Mouse (Mus musculus): ENCODE measurements around the gene Pf4. TPM values are rescaled to one million over a fixed set of nuclear protein-coding genes. Genes with fewer than 3 reads are reported as not detected.

Pf4 gene
- 59.8 and 66.0 TPM in 2 replicates for polyA plus RNA-seq (2014; fragmentation: Nextera tagmentation; extraction: Ambion mirVana)

- 86% methylated on average over 16 of the region's 16 CpGs for WGBS
- Histone ChIP-seq H3K9ac (ENCODE audit: low read length) (no peak within 1 kb of the TSS), H3K36me3 (ENCODE audit: control insufficient read depth, insufficient read depth, low read length) (no peaks in the 10 kb centered on the region), H3K27ac (replicated peaks; ENCODE audit: low read depth, low read length) (no peak within 1 kb of the TSS), H3K4me2 (ENCODE audit: low read depth, severe bottlenecking) (no peak within 1 kb of the TSS), H3K9me3 (ENCODE audit: control insufficient read depth, low read length) (no peaks in the 10 kb centered on the region), H3K27me3 (ENCODE audit: control insufficient read depth, insufficient read depth, low read length) (no peaks in the 10 kb centered on the region), H3K4me3 (ENCODE audit: low read depth, low read length) (no peak within 1 kb of the TSS), H3K4me1 (ENCODE audit: control insufficient read depth, insufficient read depth, low read length) (no peaks in the 10 kb centered on the region)
- ATAC-seq (ENCODE audit: insufficient number of reproducible peaks, low FRiP score, low TSS enrichment, low read depth), result no peak
- no peak for DNase-seq (ENCODE audit: low spot score)
Observed at GRCm38 (mm10) chr5:90771880-90772653, at the start of gene Pf4. Gene Pf4 (plus strand): TSS chr5:90772435.

- no peak for DNase-seq (ENCODE audit: low spot score)
- 93% methylated on average over 3 of the region's 3 CpGs for WGBS
- Histone ChIP-seq H3K4me1 (ENCODE audit: control insufficient read depth, insufficient read depth, low read length) (no peaks in the 10 kb centered on the region), H3K27me3 (ENCODE audit: control insufficient read depth, insufficient read depth, low read length) (no peaks in the 10 kb centered on the region), H3K4me2 (ENCODE audit: low read depth, severe bottlenecking) (no peak overlapping the region), H3K36me3 (ENCODE audit: control insufficient read depth, insufficient read depth, low read length) (no peaks in the 10 kb centered on the region), H3K9me3 (ENCODE audit: control insufficient read depth, low read length) (no peaks in the 10 kb centered on the region), H3K27ac (replicated peaks; ENCODE audit: low read depth, low read length) (no peak overlapping the region), H3K9ac (ENCODE audit: low read length) (no peak overlapping the region), H3K4me3 (ENCODE audit: low read depth, low read length) (no peak overlapping the region)
- ATAC-seq (ENCODE audit: insufficient number of reproducible peaks, low FRiP score, low TSS enrichment, low read depth), result no peak
Observed at GRCm38 (mm10) chr5:90722656-90723055, 49.6 kb upstream of the Pf4 start.

GRCm38 (mm10) chr5:90728254-90728653 is 44.0 kb upstream of the Pf4 start:
- Histone ChIP-seq H3K4me3 (ENCODE audit: low read depth, low read length) (no peak overlapping the region), H3K36me3 (ENCODE audit: control insufficient read depth, insufficient read depth, low read length) (no peaks in the 10 kb centered on the region), H3K9ac (ENCODE audit: low read length) (no peak overlapping the region), H3K27me3 (ENCODE audit: control insufficient read depth, insufficient read depth, low read length) (no peaks in the 10 kb centered on the region), H3K4me2 (ENCODE audit: low read depth, severe bottlenecking) (no peak overlapping the region), H3K9me3 (ENCODE audit: control insufficient read depth, low read length) (no peaks in the 10 kb centered on the region), H3K4me1 (ENCODE audit: control insufficient read depth, insufficient read depth, low read length) (peaks cover 4% of the 10 kb centered on the region; the same call in 1 of the 2 replicates), H3K27ac (replicated peaks; ENCODE audit: low read depth, low read length) (no peak overlapping the region)
- no peak for ATAC-seq (ENCODE audit: insufficient number of reproducible peaks, low FRiP score, low TSS enrichment, low read depth)
- 23% methylated on average over 3 of the region's 3 CpGs for WGBS
- DNase-seq (ENCODE audit: low spot score), result no peak

GRCm38 (mm10) chr5:90731480-90731879 is 40.8 kb upstream of the Pf4 start:
- no peaks in the 10 kb centered on the region for H3K27me3 ChIP-seq (ENCODE audit: control insufficient read depth, insufficient read depth, low read length)
- 80% methylated on average over 4 of the region's 4 CpGs for WGBS
- ATAC-seq (ENCODE audit: insufficient number of reproducible peaks, low FRiP score, low TSS enrichment, low read depth), result no peak
- H3K4me2 ChIP-seq (ENCODE audit: low read depth, severe bottlenecking), result no peak overlapping the region
- no peak overlapping the region for H3K27ac ChIP-seq (replicated peaks; ENCODE audit: low read depth, low read length)
- no peaks in the 10 kb centered on the region for H3K9me3 ChIP-seq (ENCODE audit: control insufficient read depth, low read length)
- H3K4me3 ChIP-seq (ENCODE audit: low read depth, low read length), result no peak overlapping the region
- no peaks in the 10 kb centered on the region for H3K36me3 ChIP-seq (ENCODE audit: control insufficient read depth, insufficient read depth, low read length)
- DNase-seq (ENCODE audit: low spot score), result no peak
- peaks cover 4% of the 10 kb centered on the region; the same call in 1 of the 2 replicates for H3K4me1 ChIP-seq (ENCODE audit: control insufficient read depth, insufficient read depth, low read length)
- no peak overlapping the region for H3K9ac ChIP-seq (ENCODE audit: low read length)

DNA sequence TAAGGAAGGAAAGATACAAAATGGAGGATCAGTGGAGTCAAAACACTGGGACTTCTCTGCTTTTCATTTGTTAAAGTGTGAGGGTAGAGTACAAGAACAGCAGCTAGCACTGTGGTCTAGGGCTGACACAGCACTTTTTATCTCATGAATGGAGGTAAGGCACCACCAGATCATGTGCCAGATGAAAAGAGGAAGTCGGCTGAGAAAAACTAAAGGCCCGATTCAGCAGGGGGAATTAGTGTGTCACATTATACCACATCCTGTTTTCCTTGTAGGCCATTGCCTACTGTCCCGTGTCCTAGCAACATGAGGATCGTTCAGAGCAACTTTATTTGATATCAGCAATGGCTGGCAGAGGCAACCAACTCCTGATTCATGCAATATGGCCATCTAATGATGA is 30.2 kb upstream of the Pf4 start:
- Histone ChIP-seq H3K36me3 (ENCODE audit: control insufficient read depth, insufficient read depth, low read length) (no peaks in the 10 kb centered on the region), H3K4me1 (ENCODE audit: control insufficient read depth, insufficient read depth, low read length) (no peaks in the 10 kb centered on the region), H3K27ac (replicated peaks; ENCODE audit: low read depth, low read length) (no peak overlapping the region), H3K9me3 (ENCODE audit: control insufficient read depth, low read length) (no peaks in the 10 kb centered on the region), H3K27me3 (ENCODE audit: control insufficient read depth, insufficient read depth, low read length) (no peaks in the 10 kb centered on the region), H3K4me3 (ENCODE audit: low read depth, low read length) (no peak overlapping the region), H3K9ac (ENCODE audit: low read length) (no peak overlapping the region), H3K4me2 (ENCODE audit: low read depth, severe bottlenecking) (no peak overlapping the region)
- 80% methylated on average over 4 of the region's 4 CpGs for WGBS
- DNase-seq (ENCODE audit: low spot score) (no peak), ATAC-seq (ENCODE audit: insufficient number of reproducible peaks, low FRiP score, low TSS enrichment, low read depth) (no peak)

DNA sequence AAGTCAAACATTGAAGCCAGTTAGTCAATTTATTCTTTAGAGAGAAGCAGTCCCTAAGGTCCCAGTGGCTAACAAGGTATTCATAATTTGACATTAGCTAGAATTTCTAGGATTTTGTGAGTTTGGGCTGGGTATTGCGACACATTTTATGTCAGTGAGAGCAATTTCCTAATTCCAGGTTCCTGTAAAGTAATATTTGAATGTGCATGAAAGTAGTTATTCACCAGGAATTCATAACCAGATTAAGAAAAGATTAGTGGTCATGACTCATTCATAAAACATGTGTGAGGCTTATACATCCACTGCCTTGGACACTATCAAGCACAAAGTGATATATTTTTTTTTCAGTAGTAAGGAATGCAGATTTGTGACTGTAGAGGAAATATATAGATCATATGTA is 18.3 kb upstream of the Pf4 start:
- DNase-seq (ENCODE audit: low spot score), result no peak
- no peaks in the 10 kb centered on the region for H3K27me3 ChIP-seq (ENCODE audit: control insufficient read depth, insufficient read depth, low read length)
- peaks cover 9% of the 10 kb centered on the region for H3K4me1 ChIP-seq (ENCODE audit: control insufficient read depth, insufficient read depth, low read length)
- no peaks in the 10 kb centered on the region for H3K36me3 ChIP-seq (ENCODE audit: control insufficient read depth, insufficient read depth, low read length)
- no peak overlapping the region for H3K4me3 ChIP-seq (ENCODE audit: low read depth, low read length)
- 94% methylated on average over 1 of the region's 1 CpGs for WGBS
- no peak overlapping the region for H3K4me2 ChIP-seq (ENCODE audit: low read depth, severe bottlenecking)
- H3K9ac ChIP-seq (ENCODE audit: low read length), result no peak overlapping the region
- H3K27ac ChIP-seq (replicated peaks; ENCODE audit: low read depth, low read length), result no peak overlapping the region
- no peaks in the 10 kb centered on the region for H3K9me3 ChIP-seq (ENCODE audit: control insufficient read depth, low read length)
- no peak for ATAC-seq (ENCODE audit: insufficient number of reproducible peaks, low FRiP score, low TSS enrichment, low read depth)

DNA sequence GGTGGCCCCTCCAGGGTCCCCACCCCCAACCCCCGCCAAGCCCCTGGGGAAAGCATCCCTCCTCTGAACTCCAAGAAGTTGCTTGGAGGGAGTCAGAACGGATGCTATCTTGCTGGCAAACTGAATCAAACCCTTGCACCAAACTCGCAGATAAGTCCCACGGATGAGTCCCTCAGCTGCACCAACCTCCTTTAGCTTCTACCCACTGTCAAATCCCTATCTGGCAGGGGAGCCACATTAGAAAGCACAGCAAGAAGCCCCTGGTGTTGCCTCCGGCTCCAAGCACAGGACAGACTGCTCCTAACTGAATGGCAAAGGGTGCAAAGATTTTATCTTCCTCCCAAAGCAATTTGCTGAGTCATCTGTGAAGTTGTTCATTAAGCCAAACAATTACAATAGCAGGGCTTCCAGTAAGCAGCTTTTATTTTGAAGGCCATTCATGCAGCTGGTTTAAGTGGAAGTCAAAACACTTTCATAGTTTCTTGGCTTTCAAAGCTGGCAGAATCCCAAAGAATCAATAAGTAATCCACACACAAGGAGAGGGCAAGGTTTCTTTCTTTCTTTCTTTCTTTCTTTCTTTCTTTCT is 14.1 kb upstream of the Pf4 start:
- peaks cover 4% of the 10 kb centered on the region for H3K27me3 ChIP-seq (ENCODE audit: control insufficient read depth, insufficient read depth, low read length)

GRCm38 (mm10) chr5:90759077-90760065 is 12.9 kb upstream of the Pf4 start, which contains the start of gene Cxcl5:
Gene Cxcl5 (plus strand): TSS chr5:90759360.
- DNase-seq (ENCODE audit: low spot score), result peak; percentile 42
- peaks cover 4% of the 10 kb centered on the region for H3K27me3 ChIP-seq (ENCODE audit: control insufficient read depth, insufficient read depth, low read length)

More for the DNA sequence above, 14.1 kb upstream of the Pf4 start:
- Histone ChIP-seq H3K4me1 (ENCODE audit: control insufficient read depth, insufficient read depth, low read length) (peaks cover 12% of the 10 kb centered on the region), H3K36me3 (ENCODE audit: control insufficient read depth, insufficient read depth, low read length) (no peaks in the 10 kb centered on the region), H3K9me3 (ENCODE audit: control insufficient read depth, low read length) (no peaks in the 10 kb centered on the region), H3K9ac (ENCODE audit: low read length) (no peak overlapping the region), H3K27ac (replicated peaks; ENCODE audit: low read depth, low read length) (no peak overlapping the region), H3K4me3 (ENCODE audit: low read depth, low read length) (no peak overlapping the region), H3K4me2 (ENCODE audit: low read depth, severe bottlenecking) (no peak overlapping the region)
- ATAC-seq (ENCODE audit: insufficient number of reproducible peaks, low FRiP score, low TSS enrichment, low read depth) (no peak), DNase-seq (ENCODE audit: low spot score) (no peak)
- 47% methylated on average over 5 of the region's 5 CpGs for WGBS

More at GRCm38 (mm10) chr5:90759077-90760065, 12.9 kb upstream of the Pf4 start, which contains the start of gene Cxcl5:
- Histone ChIP-seq H3K27ac (replicated peaks; ENCODE audit: low read depth, low read length) (no peak within 1 kb of the TSS), H3K36me3 (ENCODE audit: control insufficient read depth, insufficient read depth, low read length) (no peaks in the 10 kb centered on the region), H3K9ac (ENCODE audit: low read length) (no peak within 1 kb of the TSS), H3K4me1 (ENCODE audit: control insufficient read depth, insufficient read depth, low read length) (peaks cover 12% of the 10 kb centered on the region), H3K4me3 (ENCODE audit: low read depth, low read length) (peak within 1 kb of the TSS; percentile 29), H3K9me3 (ENCODE audit: control insufficient read depth, low read length) (no peaks in the 10 kb centered on the region), H3K4me2 (ENCODE audit: low read depth, severe bottlenecking) (peak within 1 kb of the TSS; percentile 63)
- ATAC-seq (ENCODE audit: insufficient number of reproducible peaks, low FRiP score, low TSS enrichment, low read depth), result no peak
- WGBS, result 7% methylated on average over 32 of the region's 32 CpGs
